Mouse (Mus musculus): Measurements from ENCODE around the gene Tyw3. TPM values are rescaled to one million over a fixed set of nuclear protein-coding genes. Genes with fewer than 3 reads are reported as not detected.
A peak's percentile ranks its signal among the peaks of the same experiment; 100 is the strongest.

Gene Tyw3
- polyA plus RNA-seq, 2 experiments, result 17.2 to 21.9 TPM

DNA sequence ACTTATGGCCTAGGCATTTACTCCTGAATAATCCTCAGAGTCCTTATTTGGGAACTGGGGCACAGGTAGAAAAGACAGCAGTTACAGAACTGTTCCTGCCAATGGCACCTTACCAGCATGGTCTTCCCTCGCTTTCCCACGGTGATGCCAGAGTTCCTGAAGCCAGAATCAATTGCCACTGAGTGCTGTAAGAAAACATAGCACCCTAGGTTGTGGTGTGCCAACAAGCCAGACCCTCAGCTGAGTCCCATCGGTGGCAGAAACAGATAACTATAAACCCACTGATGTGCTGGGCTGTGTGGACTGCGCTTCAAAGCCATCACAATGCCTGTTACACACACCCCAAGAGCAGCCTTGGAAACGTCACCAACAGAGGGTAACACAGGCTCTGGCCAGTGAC, 5.9 kb downstream of the Tyw3 start:
- Histone ChIP-seq H3K4me2 (replicated peaks; ENCODE audit: low read depth, low read length, severe bottlenecking) (no peak overlapping the region), H3K9me3 (ENCODE audit: control insufficient read depth, low read length) (no peaks in the 10 kb centered on the region), H3K27ac (replicated peaks; ENCODE audit: low read depth, low read length) (no peak overlapping the region), H3K9ac (ENCODE audit: low read depth, low read length, severe bottlenecking) (no peak overlapping the region), H3K27me3 (ENCODE audit: control insufficient read depth, insufficient read depth, low read length) (no peaks in the 10 kb centered on the region), H3K4me1 (ENCODE audit: control insufficient read depth, insufficient read depth, low read length) (no peaks in the 10 kb centered on the region), H3K4me3 (replicated peaks; ENCODE audit: low read length) (no peak overlapping the region), H3K36me3 (ENCODE audit: control insufficient read depth, insufficient read depth, low read length) (peaks cover 62% of the 10 kb centered on the region)
- WGBS, result 94% methylated on average over 5 of the region's 5 CpGs
- ATAC-seq (ENCODE audit: low FRiP score, low read depth) (no peak), DNase-seq (ENCODE audit: low spot score) (no peak)
- TF ChIP-seq POLR2A (IDR thresholded peaks at IDR 0.05; ENCODE audit: borderline replicate concordance, extremely low read depth, insufficient read depth, insufficient read length), result no peak

DNA sequence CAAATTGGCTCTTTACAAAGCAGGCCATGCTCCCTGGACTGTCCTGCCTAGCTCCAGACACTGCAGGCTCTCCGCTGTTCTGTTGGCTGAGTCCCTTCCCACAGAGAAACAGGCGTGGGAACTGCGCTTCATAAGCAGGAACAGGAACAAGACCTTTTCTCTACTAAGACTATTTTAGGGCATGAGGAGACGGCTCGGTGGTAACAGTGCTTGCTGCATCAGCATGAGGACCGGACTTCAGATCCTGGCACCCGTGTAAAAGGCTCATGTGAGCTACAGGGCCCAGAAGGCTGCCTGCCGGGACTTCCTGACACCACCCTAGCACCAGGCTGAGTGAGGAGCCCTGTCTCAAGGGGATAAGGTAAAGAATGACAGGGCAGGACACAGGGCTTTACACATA, 12.6 kb downstream of the Tyw3 start:
- no peak for TF ChIP-seq POLR2A (IDR thresholded peaks at IDR 0.05; ENCODE audit: borderline replicate concordance, extremely low read depth, insufficient read depth, insufficient read length)
- Histone ChIP-seq H3K27me3 (ENCODE audit: control insufficient read depth, insufficient read depth, low read length) (no peaks in the 10 kb centered on the region), H3K4me3 (replicated peaks; ENCODE audit: low read length) (no peak overlapping the region), H3K36me3 (ENCODE audit: control insufficient read depth, insufficient read depth, low read length) (peaks cover 35% of the 10 kb centered on the region), H3K4me1 (ENCODE audit: control insufficient read depth, insufficient read depth, low read length) (no peaks in the 10 kb centered on the region), H3K27ac (replicated peaks; ENCODE audit: low read depth, low read length) (no peak overlapping the region), H3K9me3 (ENCODE audit: control insufficient read depth, low read length) (no peaks in the 10 kb centered on the region), H3K9ac (ENCODE audit: low read depth, low read length, severe bottlenecking) (no peak overlapping the region), H3K4me2 (replicated peaks; ENCODE audit: low read depth, low read length, severe bottlenecking) (no peak overlapping the region)
- 93% methylated on average over 8 of the region's 8 CpGs for WGBS
- ATAC-seq (ENCODE audit: low FRiP score, low read depth), result no peak
- no peak for DNase-seq (ENCODE audit: low spot score)

DNA sequence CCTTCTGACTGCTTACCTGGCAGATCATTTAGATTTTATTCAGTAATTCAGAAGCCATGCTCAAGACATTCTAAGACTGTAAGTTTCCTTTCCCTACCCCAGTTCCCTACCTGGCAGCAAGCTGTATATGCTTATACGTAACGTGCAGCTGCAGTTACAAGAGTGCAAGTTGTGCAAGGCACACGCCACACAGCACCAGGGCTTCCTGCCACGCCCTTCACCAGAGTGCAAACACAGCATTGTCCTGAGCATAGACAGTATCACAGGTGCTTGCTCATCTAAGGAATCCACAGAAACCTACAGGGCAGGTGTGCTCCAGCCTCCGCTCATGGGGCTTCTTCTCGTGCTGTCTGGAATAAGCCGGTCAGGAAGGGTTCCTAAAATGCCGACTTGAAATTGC, 19.0 kb downstream of the Tyw3 start:
- no peak overlapping the region for H3K4me2 ChIP-seq (replicated peaks; ENCODE audit: low read depth, low read length, severe bottlenecking)
- no peaks in the 10 kb centered on the region for H3K9me3 ChIP-seq (ENCODE audit: control insufficient read depth, low read length)
- H3K4me1 ChIP-seq (ENCODE audit: control insufficient read depth, insufficient read depth, low read length), result no peaks in the 10 kb centered on the region
- H3K9ac ChIP-seq (ENCODE audit: low read depth, low read length, severe bottlenecking), result no peak overlapping the region
- peaks cover 21% of the 10 kb centered on the region for H3K36me3 ChIP-seq (ENCODE audit: control insufficient read depth, insufficient read depth, low read length)
- TF ChIP-seq POLR2A (IDR thresholded peaks at IDR 0.05; ENCODE audit: borderline replicate concordance, extremely low read depth, insufficient read depth, insufficient read length), result no peak
- H3K27me3 ChIP-seq (ENCODE audit: control insufficient read depth, insufficient read depth, low read length), result no peaks in the 10 kb centered on the region
- H3K4me3 ChIP-seq (replicated peaks; ENCODE audit: low read length), result no peak overlapping the region
- ATAC-seq (ENCODE audit: low FRiP score, low read depth) (no peak), DNase-seq (ENCODE audit: low spot score) (no peak)
- H3K27ac ChIP-seq (replicated peaks; ENCODE audit: low read depth, low read length), result no peak overlapping the region
- 93% methylated on average over 7 of the region's 8 CpGs for whole genome bisulfite sequencing

DNA sequence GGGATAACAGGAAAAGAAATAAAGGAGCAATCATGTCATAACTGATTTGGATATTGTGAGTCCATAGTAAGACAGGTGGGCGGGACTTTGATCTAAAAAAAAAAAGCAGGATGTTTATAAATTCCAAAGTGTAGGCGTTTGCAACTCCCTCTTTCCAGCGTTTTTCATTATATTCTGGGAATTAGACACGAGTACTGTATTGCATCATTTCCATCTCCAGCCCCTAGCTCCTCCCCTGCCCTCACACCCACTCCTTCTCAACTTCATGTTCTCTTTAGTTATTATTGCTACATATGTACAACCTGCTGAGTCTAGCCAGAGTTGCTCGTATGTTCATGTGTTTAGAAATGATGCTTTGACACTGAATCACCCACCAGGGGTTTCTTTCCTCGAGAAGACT, 23.2 kb downstream of the Tyw3 start:
- 52% methylated on average over 6 of the region's 6 CpGs for WGBS
- Histone ChIP-seq H3K9me3 (ENCODE audit: control insufficient read depth, low read length) (no peaks in the 10 kb centered on the region), H3K27me3 (ENCODE audit: control insufficient read depth, insufficient read depth, low read length) (no peaks in the 10 kb centered on the region; the same call in 1 of the 2 replicates), H3K4me2 (replicated peaks; ENCODE audit: low read depth, low read length, severe bottlenecking) (no peak overlapping the region), H3K36me3 (ENCODE audit: control insufficient read depth, insufficient read depth, low read length) (peaks cover 7% of the 10 kb centered on the region; the same call in 1 of the 2 replicates), H3K4me1 (ENCODE audit: control insufficient read depth, insufficient read depth, low read length) (no peaks in the 10 kb centered on the region), H3K4me3 (replicated peaks; ENCODE audit: low read length) (no peak overlapping the region), H3K27ac (replicated peaks; ENCODE audit: low read depth, low read length) (no peak overlapping the region), H3K9ac (ENCODE audit: low read depth, low read length, severe bottlenecking) (no peak overlapping the region)
- no peak for DNase-seq (ENCODE audit: low spot score)
- ATAC-seq (ENCODE audit: low FRiP score, low read depth), result no peak
- no peak for TF ChIP-seq POLR2A (IDR thresholded peaks at IDR 0.05; ENCODE audit: borderline replicate concordance, extremely low read depth, insufficient read depth, insufficient read length)

DNA sequence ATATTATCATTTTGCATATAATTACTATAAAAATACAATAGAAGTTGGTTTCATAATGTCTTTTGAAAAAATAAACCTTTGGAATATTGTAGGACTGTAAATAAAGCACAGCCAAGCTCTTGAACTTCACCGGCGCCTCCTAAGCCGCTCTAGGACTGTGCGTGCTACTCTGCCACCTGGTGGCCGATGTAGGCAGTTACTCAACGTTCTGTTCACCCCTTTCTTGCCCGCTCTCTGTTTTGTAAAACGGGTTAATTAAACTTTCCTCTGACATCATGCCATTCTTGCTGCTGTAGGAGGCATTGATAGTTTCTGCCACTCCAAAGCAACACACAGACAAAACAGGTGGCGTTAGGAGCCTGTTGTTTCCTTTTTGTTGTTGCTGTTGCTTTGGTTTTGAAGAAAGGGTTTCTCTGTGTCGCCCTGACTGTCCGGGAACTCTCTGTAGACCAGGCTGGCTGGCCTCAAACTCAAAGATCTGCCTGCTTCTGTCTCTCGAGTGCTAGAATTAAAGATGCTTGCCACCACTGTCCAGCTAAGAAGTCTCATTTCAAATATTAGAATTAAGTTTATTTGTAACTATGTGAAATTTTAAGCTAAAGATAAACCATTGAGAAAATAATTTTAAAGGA, 24.4 kb downstream of the Tyw3 start:
- 15% methylated on average over 12 of the region's 12 CpGs for WGBS
- 0 out of 2 replicates have a peak, but pooled peaks cover 1% of the 10 kb centered on the region for H3K36me3 ChIP-seq (ENCODE audit: control insufficient read depth, insufficient read depth, low read length)
- H3K27me3 ChIP-seq (ENCODE audit: control insufficient read depth, insufficient read depth, low read length), result no peaks in the 10 kb centered on the region; the same call in 1 of the 2 replicates
- H3K9me3 ChIP-seq (ENCODE audit: control insufficient read depth, low read length), result no peaks in the 10 kb centered on the region
- H3K4me1 ChIP-seq (ENCODE audit: control insufficient read depth, insufficient read depth, low read length), result no peaks in the 10 kb centered on the region
- no peak for TF ChIP-seq POLR2A (IDR thresholded peaks at IDR 0.05; ENCODE audit: borderline replicate concordance, extremely low read depth, insufficient read depth, insufficient read length)
- DNase-seq (ENCODE audit: low spot score), result peak; percentile 90
- no peak overlapping the region for H3K4me3 ChIP-seq (replicated peaks; ENCODE audit: low read length)
- H3K9ac ChIP-seq (ENCODE audit: low read depth, low read length, severe bottlenecking), result no peak overlapping the region
- no peak overlapping the region for H3K4me2 ChIP-seq (replicated peaks; ENCODE audit: low read depth, low read length, severe bottlenecking)
- ATAC-seq (ENCODE audit: low FRiP score, low read depth), result peak; percentile 75; the same call in 1 of the 2 replicates
- H3K27ac ChIP-seq (replicated peaks; ENCODE audit: low read depth, low read length), result no peak overlapping the region
